Mouse (Mus musculus): ENCODE data around the gene Podn.

Gene Podn

GRCm38 (mm10) chr4:108037027-108037426 lies 59.2 kb downstream of the Podn start:
- DNase-seq, result no peak

- no peak for DNase-seq
Measured at GRCm38 (mm10) chr4:108033041-108033764, 63.0 kb downstream of the Podn start.

- DNase-seq, result no peak
Measured at GRCm38 (mm10) chr4:108032352-108032849, 63.8 kb downstream of the Podn start.

GRCm38 (mm10) chr4:108031502-108032351 lies 64.5 kb downstream of the Podn start:
- peak; percentile 31 for DNase-seq

- peak; percentile 60 for DNase-seq
Measured at GRCm38 (mm10) chr4:108030888-108031501, 65.2 kb downstream of the Podn start.

GRCm38 (mm10) chr4:108026193-108026592 lies 70.1 kb downstream of the Podn start:
- DNase-seq, result no peak

GRCm38 (mm10) chr4:108025269-108025668 lies 71.0 kb downstream of the Podn start:
- no peak for DNase-seq

- DNase-seq, result no peak
Measured at GRCm38 (mm10) chr4:108024641-108025040, 71.6 kb downstream of the Podn start.

- DNase-seq, result no peak
Measured at GRCm38 (mm10) chr4:108023186-108023585, 73.1 kb downstream of the Podn start.

- no peak for DNase-seq
Measured at GRCm38 (mm10) chr4:108020178-108020577, 76.1 kb downstream of the Podn start.

- DNase-seq, result no peak
Measured at GRCm38 (mm10) chr4:108018961-108019921, 77.0 kb downstream of the Podn start.

GRCm38 (mm10) chr4:108018241-108018923 lies 77.9 kb downstream of the Podn start:
- peak; percentile 76 for DNase-seq

- DNase-seq, result no peak
Measured at GRCm38 (mm10) chr4:108017839-108018238, 78.4 kb downstream of the Podn start.

- no peak for DNase-seq
Measured at GRCm38 (mm10) chr4:108016321-108016720, 79.9 kb downstream of the Podn start.

GRCm38 (mm10) chr4:108015067-108015765 lies 81.0 kb downstream of the Podn start:
- DNase-seq, result peak; percentile 37

GRCm38 (mm10) chr4:108014466-108014865 lies 81.8 kb downstream of the Podn start:
- no peak for DNase-seq

- DNase-seq, result no peak
Measured at GRCm38 (mm10) chr4:108008541-108008940, 87.7 kb downstream of the Podn start.

- DNase-seq, result no peak
Measured at GRCm38 (mm10) chr4:108007532-108008103, 88.6 kb downstream of the Podn start.

- DNase-seq, result no peak
Measured at GRCm38 (mm10) chr4:108005328-108005727, 90.9 kb downstream of the Podn start.

GRCm38 (mm10) chr4:107999380-107999779 lies 96.9 kb downstream of the Podn start:
- DNase-seq, result no peak

Measured in thymus, postnatal 14 days (tissue).